Mouse (Mus musculus): ENCODE measurements around the gene Rbbp4. TPM values are rescaled to one million over a fixed set of nuclear protein-coding genes. Genes with fewer than 3 reads are reported as not detected.

The Rbbp4 gene
- polyA plus RNA-seq, 1 experiment from 2014 or later: 167 TPM

GRCm38 (mm10) chr4:129260678-129261077 is 74.5 kb downstream of the Rbbp4 start:
- ATAC-seq: no peak
- H3K27me3 ChIP-seq (ENCODE audit: insufficient read depth, low read length): no peaks in the 10 kb centered on the region
- no peak for TF ChIP-seq CTCF (IDR thresholded peaks at IDR 0.05; ENCODE audit: low read depth)
- TF ChIP-seq EP300 (IDR thresholded peaks at IDR 0.05; ENCODE audit: low read depth): no peak
- no peak overlapping the region for H3K4me3 ChIP-seq (ENCODE audit: low read depth, low read length)
- H3K27ac ChIP-seq (ENCODE audit: low read depth): no peak overlapping the region
- no peak for DNase-seq
- 40% methylated on average over 6 of the region's 6 CpGs for WGBS (ENCODE audit: insufficient replicate concordance)
- H3K9me3 ChIP-seq (ENCODE audit: low read length): no peaks in the 10 kb centered on the region
- H3K4me1 ChIP-seq (ENCODE audit: insufficient read depth): peaks cover 27% of the 10 kb centered on the region
- no peak overlapping the region for H3K9ac ChIP-seq (replicated peaks)
- no peaks in the 10 kb centered on the region for H3K36me3 ChIP-seq (replicated peaks; ENCODE audit: insufficient read depth, low read length)
- no peak overlapping the region for H3K4me2 ChIP-seq (ENCODE audit: low read depth, low read length)

GRCm38 (mm10) chr4:129259101-129259500 is 76.1 kb downstream of the Rbbp4 start:
- WGBS (ENCODE audit: insufficient replicate concordance): 78% methylated on average over 4 of the region's 4 CpGs
- Histone ChIP-seq H3K4me2 (ENCODE audit: low read depth, low read length) (no peak overlapping the region), H3K9me3 (ENCODE audit: low read length) (no peaks in the 10 kb centered on the region), H3K4me1 (ENCODE audit: insufficient read depth) (peaks cover 24% of the 10 kb centered on the region), H3K4me3 (ENCODE audit: low read depth, low read length) (no peak overlapping the region), H3K9ac (replicated peaks) (no peak overlapping the region), H3K27ac (ENCODE audit: low read depth) (no peak overlapping the region), H3K36me3 (replicated peaks; ENCODE audit: insufficient read depth, low read length) (no peaks in the 10 kb centered on the region), H3K27me3 (ENCODE audit: insufficient read depth, low read length) (no peaks in the 10 kb centered on the region)
- no peak for TF ChIP-seq CTCF (IDR thresholded peaks at IDR 0.05; ENCODE audit: low read depth)
- no peak for TF ChIP-seq EP300 (IDR thresholded peaks at IDR 0.05; ENCODE audit: low read depth)
- DNase-seq (no peak), ATAC-seq (no peak)

Small RNAs within 50 kb of the gene (microRNA-seq; reads per million reads assigned to microRNA genes)
- gene Gm22994: not detected

Other genes with a start within 250 kb of the Rbbp4 start
- 0.26 TPM in 1 of 2 replicates, not detected in the other for gene Tmem54, start 229.8 kb downstream of the Rbbp4 start, polyA plus RNA-seq (2015; fragmentation: Nextera tagmentation; extraction: Ambion mirVana)
- gene Hpca, start 213.3 kb downstream of the Rbbp4 start, polyA plus RNA-seq (2015; fragmentation: Nextera tagmentation; extraction: Ambion mirVana): 0.18 and 0.40 TPM in 2 replicates
- gene Fndc5, start 198.4 kb downstream of the Rbbp4 start, polyA plus RNA-seq (2015; fragmentation: Nextera tagmentation; extraction: Ambion mirVana): 0.32 and 0.52 TPM in 2 replicates
- 3.5 and 3.6 TPM in 2 replicates for gene S100pbp, start 145.6 kb downstream of the Rbbp4 start, polyA plus RNA-seq (2015; fragmentation: Nextera tagmentation; extraction: Ambion mirVana)
- 23.0 and 25.7 TPM in 2 replicates for gene Yars, start 145.6 kb downstream of the Rbbp4 start, polyA plus RNA-seq (2015; fragmentation: Nextera tagmentation; extraction: Ambion mirVana)
- gene C77080, start 74.0 kb downstream of the Rbbp4 start, polyA plus RNA-seq (2015; fragmentation: Nextera tagmentation; extraction: Ambion mirVana): 1.4 and 1.8 TPM in 2 replicates
- gene Sync, start 47.8 kb downstream of the Rbbp4 start, polyA plus RNA-seq (2015; fragmentation: Nextera tagmentation; extraction: Ambion mirVana): 0.15 TPM in 1 of 2 replicates, not detected in the other
- 32.2 and 34.2 TPM in 2 replicates for gene Zbtb8os, start 325 bp upstream of the Rbbp4 start, polyA plus RNA-seq (2015; fragmentation: Nextera tagmentation; extraction: Ambion mirVana)
- 1.9 and 2.3 TPM in 2 replicates for gene Zbtb8a, start 42.7 kb upstream of the Rbbp4 start, polyA plus RNA-seq (2015; fragmentation: Nextera tagmentation; extraction: Ambion mirVana)
- 0.40 and 0.55 TPM in 2 replicates for gene Zbtb8b, start 105.5 kb upstream of the Rbbp4 start, polyA plus RNA-seq (2015; fragmentation: Nextera tagmentation; extraction: Ambion mirVana)
- 37.4 and 40.7 TPM in 2 replicates for gene Bsdc1, start 126.2 kb upstream of the Rbbp4 start, polyA plus RNA-seq (2015; fragmentation: Nextera tagmentation; extraction: Ambion mirVana)
- 0.11 and 0.14 TPM in 2 replicates for gene Tssk3, start 155.7 kb upstream of the Rbbp4 start, polyA plus RNA-seq (2015; fragmentation: Nextera tagmentation; extraction: Ambion mirVana)
- 0.41 and 0.88 TPM in 2 replicates for gene Fam229a, start 155.8 kb upstream of the Rbbp4 start, polyA plus RNA-seq (2015; fragmentation: Nextera tagmentation; extraction: Ambion mirVana)
- gene Marcksl1, start 178.2 kb upstream of the Rbbp4 start, polyA plus RNA-seq (2015; fragmentation: Nextera tagmentation; extraction: Ambion mirVana): 42.7 and 46.9 TPM in 2 replicates
- 54.9 and 59.0 TPM in 2 replicates for gene Hdac1, start 207.3 kb upstream of the Rbbp4 start, polyA plus RNA-seq (2015; fragmentation: Nextera tagmentation; extraction: Ambion mirVana)
- 3.3 and 3.4 TPM in 2 replicates for gene Lck, start 238.3 kb upstream of the Rbbp4 start, polyA plus RNA-seq (2015; fragmentation: Nextera tagmentation; extraction: Ambion mirVana)
- 13.1 and 15.0 TPM in 2 replicates for gene Fam167b, start 243.2 kb upstream of the Rbbp4 start, polyA plus RNA-seq (2015; fragmentation: Nextera tagmentation; extraction: Ambion mirVana)

Data from liver, postnatal 0 days (tissue).